Mouse (Mus musculus) liver, adult 2 months (tissue): ENCODE data around the gene Cklf. TPM values are rescaled to one million over a fixed set of nuclear protein-coding genes. Genes with fewer than 3 reads are reported as not detected.
"Not testable (repeated sequence)": the region's sequence is repeated elsewhere in the genome, so short reads cannot be mapped to it uniquely, and the experiment has no call there.

Experiments used
- DNase-seq: peaks from one replicate; pipeline ENCODE4 v3.0.0-alpha.2; 2011; ENCODE audit warnings: low read depth, low spot score; ENCODE audit errors: extremely low read depth
- H3K27ac ChIP-seq: fragments of 200-500 bp; replicated peaks from 2 replicates; pipeline ENCODE4 v1.5.1; 2012; ENCODE audit warnings: low read depth, mild to moderate bottlenecking, control low read depth, inconsistent platforms, low read length; ENCODE audit not compliant: insufficient read depth
- H3K27me3 ChIP-seq: fragments of 200-500 bp; 2 replicates; pipeline ENCODE4 v1.6.1; 2012; ENCODE audit warnings: mild to moderate bottlenecking, moderate library complexity, low read length, inconsistent platforms; ENCODE audit not compliant: control insufficient read depth, insufficient read depth
- H3K36me3 ChIP-seq: fragments of 200-500 bp; 2 replicates; pipeline ENCODE4 v1.6.1; 2012; ENCODE audit warnings: low read length, inconsistent platforms; ENCODE audit not compliant: control insufficient read depth, insufficient read depth
- H3K4me1 ChIP-seq: fragments of 200-500 bp; 2 replicates; pipeline ENCODE4 v1.6.1; 2011; ENCODE audit warnings: low read length; ENCODE audit not compliant: control insufficient read depth, insufficient read depth
- H3K4me3 ChIP-seq: fragments of 200-500 bp; 2 replicates; pipeline ENCODE4 v1.5.1; 2011; ENCODE audit warnings: low read depth, mild to moderate bottlenecking, control low read depth, low read length, moderate library complexity; ENCODE audit not compliant: insufficient read depth
- H3K79me2 ChIP-seq: fragments of 200-500 bp; 2 replicates; pipeline ENCODE4 v1.6.1; 2012; ENCODE audit warnings: inconsistent platforms, mild to moderate bottlenecking, low read length, moderate library complexity; ENCODE audit not compliant: control insufficient read depth, insufficient read depth
- H3K9ac ChIP-seq: fragments of 200-500 bp; 2 replicates; pipeline ENCODE4 v1.6.1; 2012; ENCODE audit warnings: low read depth, mild to moderate bottlenecking, control low read depth, inconsistent platforms, low read length
- CTCF ChIP-seq: fragments of 200-500 bp; IDR thresholded peaks from 2 replicates; pipeline ENCODE4 v1.5.1; 2011; ENCODE audit warnings: low read depth, low read length, control low read depth
- POLR2A ChIP-seq: fragments of 200-500 bp; IDR thresholded peaks from 2 replicates; pipeline ENCODE4 v1.6.1; 2011; ENCODE audit warnings: low read length, control low read depth; ENCODE audit not compliant: insufficient read depth; ENCODE audit errors: extremely low read depth
- WGBS: fragments of 180-500 bp; shearing (Covaris S2); methylation state at CpG from one replicate; pipeline ENCODE4 v1.1.7; 2018; 5-methylcytosine and 5-hydroxymethylcytosine counted together
- polyA plus RNA-seq: library from polyadenylated mRNA; depleted of rRNA; stranded (reverse); fragments of >200 nt; gene quantifications from 2 replicates; pipeline ENCODE4 v1.2.3, GENCODE M21; 2012
- total RNA-seq: library from RNA; depleted of rRNA; stranded (reverse); fragments of >200 nt; gene quantifications from 2 replicates; pipeline ENCODE4 v1.2.3, GENCODE M21; 2014

Gene Cklf
- total and polyA plus RNA-seq, 2 experiments = 1.9 to 2.0 TPM

GRCm38 (mm10) chr8:104248276-104248675, 2.4 kb upstream of the Cklf start, which contains the start of gene Tk2:
Gene Tk2, minus strand, starts transcription at chr8:104248558.
- Histone ChIP-seq H3K36me3 (no peaks in the 10 kb centered on the region), H3K4me3 (peak within 1 kb of the TSS; percentile 98), H3K27ac (peak within 1 kb of the TSS; percentile 87), H3K27me3 (no peaks in the 10 kb centered on the region), H3K4me1 (peaks cover 2% of the 10 kb centered on the region; the same call in 1 of the 2 replicates), H3K79me2 (no peaks in the 10 kb centered on the region), H3K9ac (peak within 1 kb of the TSS; percentile 97)
- WGBS = under 1% methylated on average over 28 of the region's 28 CpGs
- peak; percentile 67 for DNase-seq
- TF ChIP-seq CTCF = no peak
- peak; percentile 88 for TF ChIP-seq POLR2A

- no peak for TF ChIP-seq POLR2A
- no peak for TF ChIP-seq CTCF
- H3K27ac ChIP-seq = no peak overlapping the region
- peaks cover 2% of the 10 kb centered on the region; the same call in 1 of the 2 replicates for H3K4me1 ChIP-seq
- DNase-seq = no peak
- no peak overlapping the region for H3K4me3 ChIP-seq
- no peaks in the 10 kb centered on the region for H3K79me2 ChIP-seq
- H3K36me3 ChIP-seq = no peaks in the 10 kb centered on the region
- no peak overlapping the region for H3K9ac ChIP-seq
- WGBS = 84% methylated on average over 7 of the region's 7 CpGs
- H3K27me3 ChIP-seq = no peaks in the 10 kb centered on the region
Measured at GRCm38 (mm10) chr8:104249442-104249996, 1.1 kb upstream of the Cklf start.

- Histone ChIP-seq H3K4me1 (peaks cover 2% of the 10 kb centered on the region; the same call in 1 of the 2 replicates), H3K27me3 (no peaks in the 10 kb centered on the region), H3K36me3 (no peaks in the 10 kb centered on the region), H3K9ac (no peak overlapping the region), H3K27ac (no peak overlapping the region), H3K4me3 (no peak overlapping the region; the same call in 1 of the 2 replicates), H3K79me2 (no peaks in the 10 kb centered on the region)
- under 1% methylated on average over 7 of the region's 7 CpGs for WGBS
- no peak for TF ChIP-seq POLR2A
- DNase-seq = peak; percentile 17
Measured at GRCm38 (mm10) chr8:104251461-104251860, 800 bp downstream of the Cklf start.

GRCm38 (mm10) chr8:104253016-104253415, 2.4 kb downstream of the Cklf start:
- Histone ChIP-seq H3K27me3 (no peaks in the 10 kb centered on the region), H3K27ac (no peak overlapping the region), H3K9ac (no peak overlapping the region), H3K79me2 (no peaks in the 10 kb centered on the region), H3K36me3 (no peaks in the 10 kb centered on the region), H3K4me3 (no peak overlapping the region), H3K4me1 (peaks cover 2% of the 10 kb centered on the region; the same call in 1 of the 2 replicates)
- no peak for TF ChIP-seq POLR2A
- TF ChIP-seq CTCF = peak; percentile 46; the same call in 1 of the 2 replicates
- peak; percentile 16 for DNase-seq
- WGBS = 80% methylated on average over 3 of the region's 3 CpGs

- not testable (repeated sequence) for H3K4me3 ChIP-seq, H3K27ac ChIP-seq, H3K9ac ChIP-seq, H3K79me2 ChIP-seq, H3K4me1 ChIP-seq, H3K27me3 ChIP-seq, DNase-seq, H3K36me3 ChIP-seq
- 97% methylated on average over 5 of the region's 5 CpGs for WGBS
Measured at GRCm38 (mm10) chr8:104261802-104262201, 11.1 kb downstream of the Cklf start.

GRCm38 (mm10) chr8:104264271-104264935, 13.7 kb downstream of the Cklf start:
- H3K9ac ChIP-seq, H3K4me3 ChIP-seq, H3K27ac ChIP-seq, H3K4me1 ChIP-seq, H3K36me3 ChIP-seq, H3K27me3 ChIP-seq, H3K79me2 ChIP-seq, DNase-seq: not testable (repeated sequence)
- WGBS = 97% methylated on average over 22 of the region's 22 CpGs
